Mouse (Mus musculus) left cerebral cortex, adult 2 months (tissue): Measurements from ENCODE around the gene Fdxr. TPM values are rescaled to one million over a fixed set of nuclear protein-coding genes. Genes with fewer than 3 reads are reported as not detected.

Experiments
- DNase-seq, 2 experiments: peaks; one replicate each; pipeline ENCODE4 v3.0.0; 2021 to 2022; ENCODE audit warnings: low spot score in 2 of 2, mixed read lengths in 1 of 2; ENCODE audit errors: extremely low spot score in 1 of 2
- H3K27ac ChIP-seq: fragments of 200-600 bp; 2 replicates; pipeline ENCODE4 v1.8.1; 2022
- H3K4me3 ChIP-seq: fragments of 200-600 bp; 2 replicates; pipeline ENCODE4 v1.8.1; 2022
- CTCF ChIP-seq: fragments of 200-600 bp; IDR thresholded peaks from 2 replicates; pipeline ENCODE4 v1.8.1; 2022; ENCODE audit warnings: antibody characterized with exemption, mild to moderate bottlenecking, moderate library complexity
- intact Hi-C: fragments of 180-260 bp; cut with DNase I; formaldehyde crosslinking; loops from one replicate; pipeline ENCODE4 v1.15.1; 2025
- total RNA-seq, 2 experiments: library from RNA; stranded (reverse); gene quantifications; 2 replicates each; pipeline ENCODE4 v1.2.3; 2021

Gene Fdxr
- total RNA-seq, 2 experiments from 2014 or later, result 15.9 to 17.9 TPM

- intact Hi-C loops, result no loop called here
- DNase-seq, result peak in 1 of 2 experiments; percentile 12
- no peak for TF ChIP-seq CTCF
- Histone ChIP-seq H3K4me3 (no peak overlapping the region), H3K27ac (no peak overlapping the region; the same call in 1 of the 2 replicates)
These were observed 10.5 kb upstream of the Fdxr start for GRCm38 (mm10) chr11:115287386-115287785.

- Histone ChIP-seq H3K27ac (peak overlapping the region; percentile 48), H3K4me3 (no peak overlapping the region)
- TF ChIP-seq CTCF, result no peak
- DNase-seq, result no peak
- intact Hi-C loops, result no loop called here
These were observed 9.5 kb upstream of the Fdxr start for GRCm38 (mm10) chr11:115286201-115286993.

- Histone ChIP-seq H3K4me3 (no peak overlapping the region), H3K27ac (no peak overlapping the region)
- TF ChIP-seq CTCF, result no peak
- intact Hi-C loops, result no loop called here
- DNase-seq, result no peak
These were observed 8.4 kb upstream of the Fdxr start for GRCm38 (mm10) chr11:115285282-115285681.

GRCm38 (mm10) chr11:115283891-115284620 is 7.2 kb upstream of the Fdxr start:
- H3K27ac ChIP-seq, result no peak overlapping the region
- no peak overlapping the region for H3K4me3 ChIP-seq
- no peak for TF ChIP-seq CTCF
- no peak for DNase-seq
- intact Hi-C loops, result no loop called here

- intact Hi-C loops, result no loop called here
- peak overlapping the region; percentile 63 for H3K27ac ChIP-seq
- DNase-seq, result peak in 1 of 2 experiments; percentile 12
- no peak for TF ChIP-seq CTCF
- no peak overlapping the region for H3K4me3 ChIP-seq
These were observed 6.6 kb upstream of the Fdxr start for GRCm38 (mm10) chr11:115283486-115283765.

GRCm38 (mm10) chr11:115282723-115283485 is 6.1 kb upstream of the Fdxr start:
- H3K27ac ChIP-seq, result peak overlapping the region; percentile 72
- peak in 1 of 2 experiments; percentile 16 for DNase-seq
- intact Hi-C loops, result no loop called here

GRCm38 (mm10) chr11:115282295-115282694 is 5.4 kb upstream of the Fdxr start:
- H3K27ac ChIP-seq, result peak overlapping the region; percentile 72
- H3K4me3 ChIP-seq, result no peak overlapping the region
- TF ChIP-seq CTCF, result no peak
- intact Hi-C loops, result no loop called here
- no peak for DNase-seq

More at GRCm38 (mm10) chr11:115282723-115283485, 6.1 kb upstream of the Fdxr start:
- H3K4me3 ChIP-seq, result no peak overlapping the region
- TF ChIP-seq CTCF, result no peak

- no peak overlapping the region for H3K27ac ChIP-seq
- H3K4me3 ChIP-seq, result no peak overlapping the region
- intact Hi-C loops, result no loop called here
- no peak for DNase-seq
- TF ChIP-seq CTCF, result no peak
These were observed 2.9 kb upstream of the Fdxr start for GRCm38 (mm10) chr11:115279726-115280125.

- Histone ChIP-seq H3K4me3 (no peak overlapping the region), H3K27ac (no peak overlapping the region)
- intact Hi-C loops, result no loop called here
- no peak for TF ChIP-seq CTCF
- no peak for DNase-seq
These were observed 1.3 kb upstream of the Fdxr start for GRCm38 (mm10) chr11:115278176-115278575.

- no peak for DNase-seq
- H3K27ac ChIP-seq, result peak overlapping the region; percentile 93
- no peak for TF ChIP-seq CTCF
- intact Hi-C loops, result no loop called here
- peak overlapping the region; percentile 75 for H3K4me3 ChIP-seq
These were observed 740 bp upstream of the Fdxr start for GRCm38 (mm10) chr11:115277604-115277975.

- Histone ChIP-seq H3K27ac (peak overlapping the region; percentile 93; the same call in 1 of the 2 replicates), H3K4me3 (peak overlapping the region; percentile 75)
- DNase-seq, result no peak
- no peak for TF ChIP-seq CTCF
- intact Hi-C loops, result no loop called here
These were observed 896 bp downstream of the Fdxr start for GRCm38 (mm10) chr11:115275954-115276353.

GRCm38 (mm10) chr11:115275509-115275908 is 1.3 kb downstream of the Fdxr start:
- intact Hi-C loops, result no loop called here
- TF ChIP-seq CTCF, result no peak

More at GRCm38 (mm10) chr11:115275509-115275908, 1.3 kb downstream of the Fdxr start:
- no peak for DNase-seq
- Histone ChIP-seq H3K27ac (no peak overlapping the region), H3K4me3 (peak overlapping the region; percentile 75; the same call in 1 of the 2 replicates)
